Mouse (Mus musculus): Measurements from ENCODE around the gene Fuom.

DNA sequence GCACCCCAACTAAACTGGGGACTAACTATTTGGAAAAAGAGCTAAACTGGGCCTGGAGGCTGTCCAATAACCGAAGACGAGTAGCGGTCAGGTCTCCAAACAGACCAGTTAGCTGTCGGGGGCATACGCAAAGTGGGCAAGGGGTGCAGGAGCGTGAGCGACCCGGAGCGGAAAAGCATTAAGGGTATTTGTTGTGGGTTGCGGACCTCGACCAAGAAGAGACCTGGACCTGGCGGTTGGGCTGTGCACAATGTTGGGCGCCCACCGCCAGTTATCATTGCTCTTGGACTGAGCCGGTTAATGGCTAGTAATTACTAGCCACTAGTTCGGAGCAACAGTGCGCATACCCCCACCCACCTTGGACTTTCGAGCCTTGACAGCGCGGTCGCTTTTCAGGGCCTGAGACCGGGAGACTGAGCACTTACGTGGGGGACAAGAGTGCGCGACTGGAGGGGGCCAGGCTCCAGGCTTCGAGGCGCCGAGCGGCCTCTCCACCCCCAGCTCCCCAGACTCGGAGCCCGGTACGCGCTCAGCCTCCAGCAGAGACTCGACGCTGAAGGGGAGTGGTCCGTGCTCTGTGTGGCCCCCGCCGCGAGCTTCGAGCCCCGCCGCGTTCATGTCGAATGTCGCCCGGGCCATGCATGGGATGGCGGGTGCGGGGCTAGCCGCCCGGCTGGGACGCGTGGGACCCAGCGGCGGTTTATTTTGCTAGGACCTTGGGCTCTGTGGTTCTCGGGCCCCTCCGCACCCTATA lies 53.7 kb downstream of the Fuom start, which contains the start of gene Msx3:
- TF ChIP-seq CTCF (IDR thresholded peaks at IDR 0.05; ENCODE audit: borderline replicate concordance, extremely low read depth, insufficient read depth, insufficient read length) (no peak), POLR2A (IDR thresholded peaks at IDR 0.05; ENCODE audit: borderline replicate concordance, extremely low read depth, insufficient read depth, insufficient read length, poor library complexity, severe bottlenecking) (no peak)
